Mouse (Mus musculus) c-Kit-positive CD71-positive TER-119-positive erythroid progenitor cells, embryonic 14.5 days (primary cell): Measurements from ENCODE around the gene Agbl2.

Experiments
- DNase-seq: peaks from one replicate; pipeline ENCODE4 v3.0.0-alpha.2; 2013; ENCODE audit warnings: low spot score

Gene Agbl2

DNA sequence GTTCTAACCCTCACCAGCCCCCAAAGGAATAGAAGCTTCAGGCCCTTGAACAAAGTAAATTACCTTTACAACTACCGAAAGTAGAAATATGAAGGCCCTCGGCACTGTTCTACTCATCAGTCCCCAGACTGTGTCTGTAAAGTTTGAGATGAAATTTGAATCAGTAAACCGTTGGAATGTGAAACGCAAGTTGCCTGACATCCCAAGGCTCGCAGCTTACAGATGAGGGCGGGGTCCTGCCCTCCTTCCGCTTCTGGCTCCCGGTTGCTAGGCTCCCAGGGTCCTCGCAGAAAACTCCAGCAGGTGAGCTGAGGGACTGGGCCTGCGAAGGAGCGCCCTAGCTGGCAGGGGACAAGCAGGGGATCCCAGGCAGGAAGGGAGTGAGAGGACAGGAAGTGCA, at the start of gene Agbl2:
Gene Agbl2, plus strand, starts transcription at position 270 of the 400 bp plus-strand sequence.
- no peak for DNase-seq

DNA sequence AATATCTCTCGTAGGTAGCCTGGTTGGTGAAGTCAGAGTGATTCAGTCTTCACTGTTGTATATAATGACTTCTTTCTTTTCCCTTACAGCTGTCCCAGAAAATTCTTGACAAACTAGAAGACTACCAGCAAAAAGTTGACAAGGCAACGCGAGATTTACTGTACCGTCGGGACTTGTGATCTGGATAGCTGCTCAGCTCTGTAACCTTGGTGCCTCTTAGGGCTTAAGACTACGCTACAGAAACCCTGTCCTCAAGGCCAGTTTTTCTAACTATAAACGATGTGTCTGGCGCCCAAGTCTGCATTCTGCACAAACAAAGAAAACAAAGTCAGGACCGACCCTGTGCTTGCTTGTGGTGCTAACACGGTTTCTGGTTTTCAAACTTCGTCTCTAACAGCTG, 47.2 kb upstream of the Agbl2 start:
- DNase-seq, result no peak

DNA sequence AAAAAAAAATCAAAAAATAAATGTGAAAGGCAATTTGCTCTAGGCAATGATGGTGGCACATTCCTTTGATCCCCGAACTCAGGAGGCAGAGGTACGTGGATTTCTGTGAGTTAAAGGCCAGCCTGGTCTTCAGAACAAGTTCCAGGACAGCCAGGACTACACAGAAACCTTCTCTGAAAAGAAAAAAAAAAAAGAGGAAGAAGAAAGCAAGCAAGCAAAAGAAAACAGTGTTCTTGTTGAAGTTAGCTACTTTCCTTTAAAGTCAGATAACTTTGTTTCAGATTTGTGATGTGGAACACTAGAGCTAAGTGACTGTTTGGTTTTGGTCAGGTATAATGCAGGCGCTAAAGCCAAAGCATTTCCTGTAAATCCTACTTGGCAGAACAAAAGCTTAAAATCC, 43.7 kb upstream of the Agbl2 start:
- DNase-seq, result no peak

DNA sequence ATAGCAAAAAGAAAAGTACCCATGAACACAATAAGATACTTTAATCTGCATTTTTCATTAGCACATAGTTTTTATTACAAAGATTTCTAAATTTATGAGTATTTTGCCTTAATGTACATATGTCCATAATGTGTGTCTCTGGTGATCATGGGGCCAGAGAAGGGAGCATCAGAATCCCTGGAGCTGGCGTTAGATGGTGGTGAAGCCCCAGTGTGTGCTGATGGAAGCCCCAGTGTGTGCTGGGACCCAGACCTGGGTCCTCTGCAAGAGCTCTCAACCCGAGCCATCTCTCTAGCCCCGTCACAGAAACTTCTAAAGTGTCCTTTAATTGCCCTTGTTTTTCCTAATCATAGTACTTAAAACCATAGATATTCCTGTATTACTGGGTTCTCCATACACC, 43.2 kb upstream of the Agbl2 start:
- no peak for DNase-seq

DNA sequence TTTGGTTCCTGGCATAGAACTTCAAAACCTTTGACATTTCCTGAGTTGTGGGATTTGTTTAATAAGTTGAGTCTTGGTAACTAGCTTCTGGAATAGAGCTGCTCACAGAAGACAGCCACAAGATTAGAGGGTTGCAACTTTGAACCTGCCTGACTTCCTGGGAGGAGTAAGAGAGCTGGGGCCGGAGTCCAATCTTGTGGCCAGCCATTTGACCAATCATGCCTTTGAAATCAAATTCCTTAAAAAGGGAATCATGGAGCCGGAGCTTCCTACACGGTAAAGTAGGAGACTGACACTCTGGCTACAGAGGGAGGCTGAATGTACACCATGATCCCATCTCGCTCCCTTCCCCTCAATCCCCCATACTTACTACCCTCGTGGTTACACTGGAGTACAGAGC, 42.6 kb upstream of the Agbl2 start:
- no peak for DNase-seq

DNA sequence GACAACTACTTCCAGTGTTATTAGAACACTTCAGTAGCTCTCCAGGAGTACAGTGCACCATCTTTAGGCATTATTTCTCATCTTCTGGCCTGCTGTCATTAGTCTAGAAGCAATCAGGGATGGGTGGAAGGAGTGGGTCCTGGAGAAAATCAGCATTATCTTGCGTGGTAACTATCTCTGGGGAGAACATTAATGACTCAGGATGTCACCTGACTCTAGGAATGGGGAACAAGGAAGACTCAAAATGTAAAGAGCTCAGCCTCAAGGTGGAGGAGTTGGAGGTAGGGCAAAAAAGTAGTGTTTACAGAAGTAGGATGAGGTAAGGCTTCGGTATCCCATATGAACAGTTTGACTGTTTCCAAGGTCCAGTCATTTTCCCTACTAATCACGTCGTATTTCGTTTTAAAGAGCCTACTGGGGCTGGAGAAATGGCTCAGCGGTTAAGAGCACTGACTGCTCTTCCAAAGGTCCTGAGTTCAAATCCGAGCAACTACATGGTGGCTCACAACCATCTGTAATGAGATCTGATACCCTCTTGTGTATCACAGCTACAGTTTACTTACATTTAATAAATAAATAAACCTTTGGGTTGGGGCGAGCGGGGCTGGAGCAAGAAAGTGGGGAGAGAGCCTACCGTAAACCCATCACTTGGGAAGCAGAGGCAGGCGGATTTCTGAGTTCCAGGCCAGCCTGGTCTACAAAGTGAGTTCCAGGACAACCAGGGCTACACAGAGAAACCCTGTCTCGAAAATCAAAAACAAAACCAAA, 38.1 kb upstream of the Agbl2 start:
- DNase-seq, result peak; percentile 18

DNA sequence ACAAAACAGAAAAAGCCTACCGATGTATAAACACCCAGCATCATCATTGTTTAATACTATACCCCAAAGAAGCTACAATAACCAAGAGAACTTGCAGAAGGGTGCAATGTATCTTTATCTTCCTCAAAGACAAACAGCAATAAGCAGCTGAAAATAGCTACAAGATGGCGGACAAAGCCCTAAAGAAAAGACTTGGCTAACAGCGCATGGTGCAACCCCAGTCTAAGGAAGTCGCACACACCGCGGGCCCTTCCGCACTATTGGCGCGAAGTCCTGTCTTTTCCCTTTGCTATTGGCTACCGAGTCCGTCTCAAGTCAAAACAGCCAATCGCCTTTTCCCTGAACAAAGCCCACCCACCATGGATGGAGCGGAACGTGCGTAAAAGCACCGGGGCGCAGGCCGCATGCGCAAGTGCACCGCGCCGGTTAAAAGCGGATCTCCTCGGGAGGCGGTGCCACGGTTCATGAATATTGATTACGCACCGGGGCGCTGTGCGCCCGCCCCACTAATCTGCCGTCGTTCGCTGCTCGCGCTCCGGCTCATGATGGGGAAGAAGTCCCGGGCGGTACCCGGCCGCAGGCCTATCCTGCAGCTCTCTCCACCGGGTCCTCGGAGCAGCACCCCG, 37.4 kb upstream of the Agbl2 start, which contains the start of gene Fnbp4:
Gene Fnbp4, plus strand, starts transcription at position 318 of the 626 bp plus-strand sequence.
- peak; percentile 99 for DNase-seq

DNA sequence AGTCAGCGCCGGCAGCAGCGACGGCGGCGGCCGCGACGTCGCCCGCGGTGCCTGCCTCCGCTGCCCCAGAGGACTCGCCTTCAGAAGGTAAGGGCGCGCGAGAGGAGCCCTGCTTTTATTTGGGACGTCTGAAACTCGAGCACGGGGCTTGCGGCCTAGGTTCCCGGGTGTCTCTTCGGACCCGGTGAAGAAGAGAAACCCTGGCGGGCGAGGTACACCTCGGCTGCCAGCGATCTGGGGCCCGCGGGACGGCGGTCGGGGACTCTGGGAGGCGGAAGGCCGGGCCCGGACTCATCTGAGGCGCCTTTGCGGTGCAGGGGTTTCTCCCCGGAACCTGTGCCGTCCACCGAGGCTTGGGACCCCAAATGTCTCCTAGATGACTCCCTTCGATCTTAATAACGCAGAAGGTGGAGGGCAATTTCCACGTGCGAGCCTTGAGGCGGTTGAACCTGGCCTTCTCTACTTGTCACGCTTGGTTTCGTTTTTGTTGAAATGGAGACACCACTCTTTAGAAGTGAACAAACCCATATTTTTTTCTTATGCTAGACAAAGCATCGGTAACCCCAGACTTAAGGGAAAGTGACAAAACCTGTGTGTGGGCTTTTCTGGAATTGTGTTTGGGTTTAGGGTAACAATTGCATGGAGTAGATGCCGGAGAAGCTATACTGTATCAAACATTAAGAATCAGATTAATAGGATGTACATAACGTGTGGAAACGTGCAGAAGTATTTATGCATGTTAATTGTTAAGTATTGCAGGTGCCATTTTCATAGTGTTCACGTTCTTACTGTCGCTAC, 36.6 kb upstream of the Agbl2 start:
- peak; percentile 39 for DNase-seq

DNA sequence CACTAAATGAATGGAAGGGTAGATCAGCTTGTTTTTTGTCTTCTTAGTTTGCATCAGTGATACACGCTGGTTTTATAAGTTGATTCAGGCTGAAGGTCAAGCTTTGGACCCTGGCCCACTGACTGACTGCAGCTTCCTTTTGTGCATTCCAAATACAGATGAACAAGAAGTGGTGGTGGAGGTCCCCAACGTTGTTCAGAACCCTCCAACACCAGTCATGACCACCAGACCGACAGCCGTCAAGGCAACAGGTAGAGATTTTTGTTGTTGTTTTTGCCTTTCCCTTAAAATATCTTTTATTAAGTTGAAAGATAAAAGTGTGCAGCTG, 36.0 kb upstream of the Agbl2 start:
- DNase-seq, result no peak

DNA sequence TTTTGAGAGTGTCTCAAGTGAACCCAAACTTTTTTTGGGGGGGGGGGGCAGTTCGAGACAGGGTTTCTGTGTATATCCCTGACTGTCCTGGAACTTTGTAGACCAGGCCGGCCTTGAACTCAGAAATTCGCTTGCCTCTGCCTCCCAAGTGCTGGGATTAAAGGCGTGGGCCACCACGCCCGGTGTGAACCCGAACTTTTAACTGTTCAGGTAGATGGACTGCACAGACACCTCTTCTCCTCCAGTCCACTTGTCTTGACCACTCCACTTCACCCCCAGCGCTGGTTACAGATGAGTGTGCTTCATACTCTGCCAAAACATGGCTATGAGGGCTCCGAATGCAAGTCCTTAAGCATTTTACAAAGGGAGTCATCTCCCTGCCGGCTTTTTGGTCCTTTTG, 35.4 kb upstream of the Agbl2 start:
- no peak for DNase-seq

DNA sequence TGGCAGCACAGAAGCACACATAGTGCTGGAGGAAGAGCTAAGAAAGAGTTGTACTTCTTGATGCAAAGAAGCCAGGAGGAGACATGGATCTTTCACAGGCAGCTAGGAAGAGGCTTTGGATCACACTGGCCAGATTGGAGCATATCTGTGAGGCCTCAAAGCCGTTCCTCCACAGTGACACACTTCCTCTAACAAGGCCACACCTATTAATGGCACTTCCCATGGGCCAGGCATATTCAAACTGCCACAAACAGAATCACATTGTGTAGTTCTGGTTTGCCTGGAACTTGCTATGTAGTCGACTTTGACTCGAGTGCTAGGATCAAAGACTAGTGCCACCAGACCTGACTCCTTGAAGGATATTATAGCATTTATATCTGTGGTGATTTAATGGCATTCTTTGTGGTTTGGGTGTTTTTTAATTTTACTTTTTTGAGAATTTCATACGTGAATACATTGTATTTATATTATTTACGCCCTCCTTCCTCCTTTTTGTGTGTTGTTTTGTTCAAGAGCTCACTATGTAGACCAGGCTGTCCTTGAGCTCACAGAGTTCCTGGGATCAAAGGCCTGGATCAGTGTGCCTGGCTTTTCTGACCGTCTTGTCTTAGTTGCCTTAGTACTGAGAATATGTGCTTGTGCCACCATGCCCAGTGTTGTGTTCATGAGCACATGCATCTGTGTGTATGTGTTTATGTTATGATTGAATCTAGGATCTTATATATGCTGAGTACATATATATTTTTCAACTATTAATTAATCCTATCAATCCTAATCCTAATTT, 32.7 kb upstream of the Agbl2 start:
- DNase-seq, result no peak

DNA sequence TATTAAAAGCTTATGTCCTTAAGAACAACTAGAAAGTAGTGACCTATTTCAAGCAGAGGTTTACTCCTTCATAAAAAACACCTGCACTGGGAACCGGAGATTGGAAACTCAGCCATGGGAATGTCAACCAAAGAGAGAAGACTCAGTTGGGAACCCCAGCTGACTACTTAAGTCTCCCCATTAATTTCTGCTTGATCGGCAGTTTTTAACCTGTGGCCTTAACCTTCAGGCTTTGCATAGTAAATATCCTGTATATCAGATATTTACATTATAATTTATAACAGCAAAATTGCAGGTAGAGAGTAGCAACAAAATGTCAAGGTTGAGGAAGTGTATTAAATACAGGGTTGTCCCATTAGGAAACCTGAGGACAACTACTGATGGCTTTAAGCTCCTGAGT, 29.0 kb upstream of the Agbl2 start:
- no peak for DNase-seq

DNA sequence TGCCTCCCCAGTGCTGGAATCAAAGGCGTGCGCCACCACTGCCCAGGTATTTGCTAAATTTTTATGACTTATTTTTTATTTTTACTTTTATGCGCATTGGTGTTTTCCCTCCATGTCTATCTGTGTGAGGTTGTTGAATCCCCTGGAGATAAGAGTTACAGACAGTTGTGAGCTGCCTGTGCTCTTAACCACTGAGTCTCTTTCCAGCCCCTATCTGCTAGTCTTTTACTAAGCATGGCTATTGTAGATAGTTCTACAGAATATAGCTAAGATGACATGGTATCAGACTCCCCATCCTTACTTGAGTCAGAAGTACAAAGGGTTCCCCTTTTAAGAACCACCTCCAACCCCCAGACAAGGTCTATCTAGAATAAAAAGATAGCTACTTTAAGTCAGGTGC, 28.3 kb upstream of the Agbl2 start:
- no peak for DNase-seq

DNA sequence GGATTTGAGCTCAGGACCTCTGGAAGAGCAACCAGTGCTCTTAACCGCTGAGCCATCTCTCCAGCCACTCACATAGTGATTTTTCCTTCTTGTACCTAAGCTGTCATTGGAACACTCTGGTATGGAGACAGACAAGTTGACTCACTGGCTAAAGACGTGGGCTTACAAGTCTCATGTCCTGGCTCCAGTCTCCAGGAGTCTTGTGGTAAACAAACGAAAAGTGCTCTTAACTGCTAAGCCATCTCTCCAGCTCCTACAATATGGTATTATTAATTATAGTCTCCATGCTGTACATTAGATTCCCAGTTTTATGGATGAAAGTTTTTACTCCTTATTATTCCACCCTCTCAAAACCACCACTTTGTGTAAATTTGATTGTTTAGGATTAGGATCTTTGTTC, 17.4 kb upstream of the Agbl2 start:
- no peak for DNase-seq

DNA sequence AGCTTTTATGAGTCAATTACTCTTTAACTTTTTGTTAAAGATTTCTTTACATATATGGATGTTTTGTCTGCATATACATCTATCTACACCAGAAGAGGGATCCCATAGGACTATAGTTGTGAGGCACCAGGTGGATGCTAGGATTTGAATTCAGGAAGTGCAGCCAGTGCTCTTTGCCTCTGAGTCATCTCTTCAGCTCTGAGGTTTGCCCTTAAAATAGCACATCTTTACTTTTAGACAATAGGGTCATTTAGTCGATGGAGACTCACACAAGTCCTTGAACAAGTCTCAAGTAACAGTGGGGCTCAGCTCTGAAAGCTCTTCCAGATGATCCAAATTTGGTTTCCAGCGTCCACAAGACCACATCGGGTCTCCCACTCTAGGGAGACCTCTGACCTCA, 1.2 kb upstream of the Agbl2 start:
- no peak for DNase-seq

DNA sequence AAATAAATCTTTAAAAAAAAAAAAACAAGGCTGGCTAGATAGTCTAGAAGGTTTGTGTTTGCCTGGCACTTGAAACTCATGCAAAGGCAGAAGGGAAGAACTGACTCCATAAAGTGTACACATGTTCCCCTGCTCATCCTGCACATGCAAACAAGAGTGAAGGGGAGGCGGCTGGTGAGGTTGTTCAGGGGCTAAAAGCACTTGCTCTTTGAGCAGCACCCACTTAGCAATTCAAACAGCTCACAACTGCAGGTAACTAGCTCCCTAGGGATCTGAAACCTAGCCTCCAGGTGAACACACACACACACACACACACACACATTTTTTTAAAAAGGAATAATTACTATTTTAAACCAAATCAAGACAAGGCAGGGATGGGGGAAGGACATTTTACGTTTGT, 589 bp upstream of the Agbl2 start:
- no peak for DNase-seq

DNA sequence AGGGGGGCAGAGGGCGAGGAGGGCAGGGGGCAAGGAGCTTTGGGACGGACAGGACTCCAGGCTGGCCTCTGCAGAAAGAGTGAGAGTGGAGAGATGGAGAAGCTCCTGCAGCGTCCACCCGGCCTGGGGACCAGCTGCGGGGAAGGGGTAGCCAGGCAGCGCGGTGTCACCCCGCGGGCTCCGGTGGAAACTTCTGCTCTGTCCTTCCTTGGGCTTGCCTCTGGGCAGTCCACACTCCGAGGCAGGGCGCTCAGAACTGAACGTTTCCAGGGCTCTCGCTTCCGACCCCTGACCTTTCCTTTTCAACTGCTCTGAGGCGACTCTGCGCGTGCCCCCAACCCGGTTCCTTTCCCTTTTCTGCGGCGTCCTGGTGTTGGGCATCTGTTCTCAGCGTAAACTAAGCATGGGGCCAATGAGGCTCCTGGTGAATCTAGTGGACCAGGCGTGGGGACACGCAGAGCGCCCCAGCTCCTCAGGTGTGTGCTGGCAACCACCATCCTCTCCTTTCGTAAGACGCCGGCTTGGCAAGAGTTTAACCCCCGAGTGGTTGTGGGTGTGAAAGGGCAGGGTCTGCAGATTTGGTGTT, 467 bp downstream of the Agbl2 start:
- DNase-seq, result no peak

DNA sequence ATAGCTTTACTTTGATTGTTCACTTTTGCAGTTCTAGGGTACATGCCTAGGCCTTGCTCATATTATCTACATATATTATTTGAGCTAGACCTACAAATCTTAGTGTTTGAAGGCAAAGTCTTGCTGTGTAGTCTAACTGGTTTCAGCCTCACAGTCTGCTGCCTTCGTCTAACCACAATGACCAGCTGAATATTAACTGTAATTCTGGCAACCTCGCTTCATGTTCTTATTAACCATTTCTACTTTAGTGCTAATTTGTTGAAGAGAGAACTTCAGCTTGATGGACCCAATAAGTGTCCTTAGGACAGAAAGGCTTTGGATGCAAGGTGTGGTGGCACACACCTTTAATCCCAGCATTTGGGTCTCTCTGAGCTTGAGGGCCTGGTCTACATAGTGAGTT, 5.6 kb downstream of the Agbl2 start:
- DNase-seq, result no peak

DNA sequence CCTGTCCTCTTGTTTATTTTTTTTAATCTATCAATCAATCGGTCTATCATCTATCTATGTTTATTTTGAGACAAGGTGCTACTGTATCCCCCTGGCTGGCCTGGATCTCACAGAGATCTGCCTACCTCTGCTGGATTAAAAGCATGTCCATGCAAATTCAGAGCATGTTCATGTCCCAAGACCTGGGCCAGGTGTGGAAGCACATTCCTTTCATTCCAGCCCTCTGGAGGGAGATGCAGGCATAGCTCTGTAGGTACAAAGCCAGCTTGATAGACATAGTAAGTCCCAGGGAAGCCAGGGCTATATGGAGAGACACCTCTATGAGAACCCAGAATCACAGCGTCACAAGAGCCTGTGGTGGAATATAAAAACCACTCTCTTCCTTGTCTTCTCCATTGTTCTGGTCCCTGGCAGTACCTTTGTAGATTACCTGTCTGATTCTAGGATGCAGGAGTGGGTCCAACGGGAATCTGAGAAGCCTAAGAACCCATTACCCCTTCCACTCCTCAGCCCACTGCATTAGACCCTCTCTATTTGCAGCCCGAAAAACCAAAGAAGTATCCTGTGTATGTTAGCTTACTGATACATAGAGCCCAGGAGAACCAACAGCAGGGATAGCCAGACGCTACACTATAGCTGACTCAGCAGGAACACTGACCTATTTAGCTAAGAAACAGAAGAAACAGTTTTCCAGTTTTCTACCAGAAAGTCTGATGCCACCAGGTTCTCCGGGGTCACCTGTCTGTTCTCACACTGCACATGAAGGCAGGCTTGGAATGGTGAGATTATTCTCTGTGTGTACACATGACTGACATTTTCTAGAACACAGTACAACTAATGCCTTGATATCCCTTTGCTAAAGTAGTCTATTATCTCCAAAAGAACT, 26.0 kb downstream of the Agbl2 start:
- no peak for DNase-seq

DNA sequence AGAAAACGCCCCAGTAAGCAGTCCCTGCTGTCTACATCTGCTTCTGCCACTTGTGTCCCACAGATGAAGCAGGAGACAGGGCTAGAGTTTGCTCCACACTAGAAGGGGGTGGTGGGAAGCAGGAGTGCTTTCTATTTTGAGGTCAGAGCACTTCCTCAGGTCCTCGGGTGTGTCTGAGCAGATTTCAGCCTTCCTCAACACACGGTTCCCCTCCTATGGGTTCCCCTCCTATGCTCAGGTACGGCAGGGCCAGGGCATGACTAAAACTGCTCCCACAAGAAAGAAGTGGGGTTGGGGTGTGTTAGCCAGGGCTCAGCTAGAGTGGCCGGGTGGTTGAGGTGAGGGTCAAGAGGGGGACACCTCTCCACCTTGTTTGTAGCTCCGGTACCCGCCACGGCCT, 28.2 kb downstream of the Agbl2 start:
- DNase-seq, result no peak

DNA sequence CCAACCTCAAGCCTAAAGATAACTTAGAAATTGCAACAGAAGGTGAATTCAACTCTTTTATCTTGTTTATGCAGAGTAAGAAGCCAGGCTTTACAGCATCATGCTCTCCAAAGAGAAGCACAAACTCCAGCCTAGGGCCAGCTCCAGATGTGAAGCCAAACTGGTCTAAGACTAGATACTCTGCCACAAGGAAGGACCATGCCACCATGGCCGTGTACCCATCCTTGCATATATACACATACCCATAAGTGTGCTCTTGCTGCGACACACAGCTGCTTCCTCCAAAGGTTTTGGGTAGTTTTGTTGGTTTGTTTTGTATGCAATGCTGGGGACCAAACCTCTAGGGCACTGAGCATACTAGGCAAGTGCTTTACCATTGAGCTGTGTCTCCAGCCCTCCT, 32.7 kb downstream of the Agbl2 start:
- no peak for DNase-seq
